Mouse (Mus musculus) liver, adult 2 months (tissue): Measurements from ENCODE around the gene Dlat. TPM values are rescaled to one million over a fixed set of nuclear protein-coding genes. Genes with fewer than 3 reads are reported as not detected.

Experiments used
- DNase-seq: peaks from one replicate; pipeline ENCODE4 v3.0.0-alpha.2; 2011; ENCODE audit warnings: low read depth, low spot score; ENCODE audit errors: extremely low read depth
- H3K27ac ChIP-seq: fragments of 200-500 bp; replicated peaks from 2 replicates; pipeline ENCODE4 v1.5.1; 2012; ENCODE audit warnings: low read depth, mild to moderate bottlenecking, control low read depth, inconsistent platforms, low read length; ENCODE audit not compliant: insufficient read depth
- H3K27me3 ChIP-seq: fragments of 200-500 bp; 2 replicates; pipeline ENCODE4 v1.6.1; 2012; ENCODE audit warnings: mild to moderate bottlenecking, moderate library complexity, low read length, inconsistent platforms; ENCODE audit not compliant: control insufficient read depth, insufficient read depth
- H3K36me3 ChIP-seq: fragments of 200-500 bp; 2 replicates; pipeline ENCODE4 v1.6.1; 2012; ENCODE audit warnings: low read length, inconsistent platforms; ENCODE audit not compliant: control insufficient read depth, insufficient read depth
- H3K4me1 ChIP-seq: fragments of 200-500 bp; 2 replicates; pipeline ENCODE4 v1.6.1; 2011; ENCODE audit warnings: low read length; ENCODE audit not compliant: control insufficient read depth, insufficient read depth
- H3K4me3 ChIP-seq: fragments of 200-500 bp; 2 replicates; pipeline ENCODE4 v1.5.1; 2011; ENCODE audit warnings: low read depth, mild to moderate bottlenecking, control low read depth, low read length, moderate library complexity; ENCODE audit not compliant: insufficient read depth
- H3K79me2 ChIP-seq: fragments of 200-500 bp; 2 replicates; pipeline ENCODE4 v1.6.1; 2012; ENCODE audit warnings: inconsistent platforms, mild to moderate bottlenecking, low read length, moderate library complexity; ENCODE audit not compliant: control insufficient read depth, insufficient read depth
- H3K9ac ChIP-seq: fragments of 200-500 bp; 2 replicates; pipeline ENCODE4 v1.6.1; 2012; ENCODE audit warnings: low read depth, mild to moderate bottlenecking, control low read depth, inconsistent platforms, low read length
- CTCF ChIP-seq: fragments of 200-500 bp; IDR thresholded peaks from 2 replicates; pipeline ENCODE4 v1.5.1; 2011; ENCODE audit warnings: low read depth, low read length, control low read depth
- POLR2A ChIP-seq: fragments of 200-500 bp; IDR thresholded peaks from 2 replicates; pipeline ENCODE4 v1.6.1; 2011; ENCODE audit warnings: low read length, control low read depth; ENCODE audit not compliant: insufficient read depth; ENCODE audit errors: extremely low read depth
- WGBS: fragments of 180-500 bp; shearing (Covaris S2); methylation state at CpG from one replicate; pipeline ENCODE4 v1.1.7; 2018; 5-methylcytosine and 5-hydroxymethylcytosine counted together
- polyA plus RNA-seq: library from polyadenylated mRNA; depleted of rRNA; stranded (reverse); fragments of >200 nt; gene quantifications from 2 replicates; pipeline ENCODE4 v1.2.3, GENCODE M21; 2012
- total RNA-seq: library from RNA; depleted of rRNA; stranded (reverse); fragments of >200 nt; gene quantifications from 2 replicates; pipeline ENCODE4 v1.2.3, GENCODE M21; 2014

Gene Dlat
- total and polyA plus RNA-seq, 2 experiments, result 25.5 to 39.5 TPM

DNA sequence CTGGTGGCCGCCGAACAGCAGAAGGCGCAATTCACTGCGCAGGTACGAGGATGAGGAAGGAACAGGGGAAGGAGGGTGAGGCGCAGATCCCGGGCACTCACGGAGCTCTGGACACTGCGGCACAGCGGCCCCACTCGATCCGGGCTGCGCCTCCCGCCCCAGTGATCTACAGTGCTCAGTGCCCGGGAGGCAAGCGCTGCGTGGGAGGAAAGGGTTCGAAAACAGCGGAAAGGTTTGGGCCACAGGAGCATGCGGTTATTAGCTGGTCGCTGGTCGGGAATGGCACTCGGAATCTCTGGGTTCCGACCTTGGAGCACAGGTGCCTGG is 55.6 kb downstream of the Dlat start:
- H3K4me1 ChIP-seq, result peaks cover 6% of the 10 kb centered on the region
- H3K36me3 ChIP-seq, result peaks cover 24% of the 10 kb centered on the region
- TF ChIP-seq CTCF, result no peak
- TF ChIP-seq POLR2A, result no peak
- H3K4me3 ChIP-seq, result peak overlapping the region; percentile 78
- no peak for DNase-seq
- H3K9ac ChIP-seq, result peak overlapping the region; percentile 92
- H3K27me3 ChIP-seq, result no peaks in the 10 kb centered on the region
- peaks cover 8% of the 10 kb centered on the region; the same call in 1 of the 2 replicates for H3K79me2 ChIP-seq
- peak overlapping the region; percentile 68 for H3K27ac ChIP-seq
- WGBS, result under 1% methylated on average over 24 of the region's 24 CpGs

GRCm38 (mm10) chr9:50603189-50603997 is 56.2 kb downstream of the Dlat start, which contains the start of the genes Sdhd and Timm8b:
TSS of gene Sdhd (minus strand) at chr9:50603812.
TSS of gene Timm8b (plus strand) at chr9:50603910.
- TF ChIP-seq CTCF (no peak), POLR2A (peak; percentile 87)
- Histone ChIP-seq H3K4me1 (peaks cover 6% of the 10 kb centered on the region), H3K79me2 (peaks cover 8% of the 10 kb centered on the region; the same call in 1 of the 2 replicates), H3K27ac (peak within 1 kb of the TSS; percentile 81), H3K9ac (peak within 1 kb of the TSS; percentile 92), H3K36me3 (peaks cover 24% of the 10 kb centered on the region), H3K4me3 (peak within 1 kb of the TSS; percentile 78), H3K27me3 (no peaks in the 10 kb centered on the region)
- under 1% methylated on average over 48 of the region's 48 CpGs for WGBS
- peak; percentile 93 for DNase-seq

DNA sequence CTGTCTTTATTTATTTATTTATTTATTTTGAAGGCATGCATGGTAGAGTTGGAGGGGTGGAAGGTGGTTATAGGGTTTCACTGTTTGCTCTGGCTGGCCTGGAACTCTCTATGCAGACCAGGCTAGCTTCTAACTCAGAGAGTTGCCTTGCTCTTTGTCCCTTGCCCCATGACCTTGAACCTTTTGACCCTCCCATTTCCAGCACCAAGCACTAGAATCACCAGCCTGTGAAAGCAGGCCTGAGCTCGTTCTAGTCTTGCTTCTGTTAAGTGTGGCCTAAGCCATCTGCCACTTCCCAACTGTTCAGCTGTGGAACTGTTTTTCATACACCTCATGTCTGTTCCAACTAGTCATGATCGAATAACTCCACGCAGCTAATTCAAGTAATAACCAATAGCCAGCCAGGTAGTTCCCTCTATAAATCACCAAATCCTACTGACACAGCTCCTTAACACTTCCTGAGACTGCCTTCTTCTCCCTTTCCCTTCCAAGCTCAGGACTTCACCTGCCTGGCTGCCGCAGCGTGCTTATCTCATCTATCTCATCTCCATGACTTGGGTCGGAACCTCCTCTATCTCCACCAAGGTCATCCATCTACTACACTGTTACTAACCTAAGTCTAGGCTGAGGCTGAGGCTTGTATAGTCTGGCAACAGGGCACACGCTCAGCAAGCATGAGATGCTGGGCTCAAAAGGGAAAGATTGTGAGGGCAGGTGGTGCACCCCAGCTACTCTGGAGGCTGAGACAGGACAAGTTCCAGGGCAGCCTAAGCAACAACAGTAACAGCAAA is 57.3 kb downstream of the Dlat start:
- peak overlapping the region; percentile 78 for H3K4me3 ChIP-seq
- H3K79me2 ChIP-seq, result peaks cover 8% of the 10 kb centered on the region; the same call in 1 of the 2 replicates
- TF ChIP-seq CTCF, result no peak
- TF ChIP-seq POLR2A, result no peak
- peak; percentile 82 for DNase-seq
- H3K27ac ChIP-seq, result peak overlapping the region; percentile 81
- peaks cover 6% of the 10 kb centered on the region for H3K4me1 ChIP-seq
- WGBS, result 27% methylated on average over 7 of the region's 7 CpGs
- H3K36me3 ChIP-seq, result peaks cover 31% of the 10 kb centered on the region
- H3K27me3 ChIP-seq, result no peaks in the 10 kb centered on the region
- peak overlapping the region; percentile 63 for H3K9ac ChIP-seq

DNA sequence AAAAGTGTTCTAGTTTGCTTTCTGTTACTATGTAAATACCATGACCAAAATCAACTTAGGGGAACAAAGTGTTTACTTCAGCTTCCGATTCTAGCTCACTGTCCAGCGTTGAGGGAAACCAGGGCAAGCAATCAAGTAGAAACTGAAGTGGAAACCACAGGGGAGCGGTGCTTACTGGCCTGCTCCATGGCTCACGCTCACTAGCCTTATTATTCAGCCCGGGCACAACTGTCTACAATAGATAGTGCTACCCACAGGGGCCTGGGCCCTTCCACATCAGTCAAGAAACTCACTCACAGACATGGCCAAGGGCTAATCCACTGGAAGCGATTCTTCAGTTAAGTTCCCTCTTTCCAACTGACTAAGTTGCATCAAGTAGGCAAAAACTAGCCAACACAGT is 58.0 kb downstream of the Dlat start:
- Histone ChIP-seq H3K79me2 (peaks cover 8% of the 10 kb centered on the region; the same call in 1 of the 2 replicates), H3K27me3 (no peaks in the 10 kb centered on the region), H3K27ac (peak overlapping the region; percentile 77), H3K4me1 (peaks cover 6% of the 10 kb centered on the region), H3K36me3 (peaks cover 36% of the 10 kb centered on the region), H3K4me3 (peak overlapping the region; percentile 15), H3K9ac (peak overlapping the region; percentile 32)
- 16% methylated on average over 6 of the region's 6 CpGs for WGBS
- DNase-seq, result peak; percentile 59
- TF ChIP-seq POLR2A, result no peak
- TF ChIP-seq CTCF, result no peak

- Histone ChIP-seq H3K79me2 (peaks cover 5% of the 10 kb centered on the region; the same call in 1 of the 2 replicates), H3K4me1 (peaks cover 14% of the 10 kb centered on the region; the same call in 1 of the 2 replicates), H3K4me3 (no peak overlapping the region), H3K9ac (no peak overlapping the region), H3K27ac (no peak overlapping the region), H3K36me3 (peaks cover 41% of the 10 kb centered on the region), H3K27me3 (no peaks in the 10 kb centered on the region)
- DNase-seq, result no peak
- no peak for TF ChIP-seq POLR2A
- no peak for TF ChIP-seq CTCF
- 43% methylated on average over 8 of the region's 8 CpGs for WGBS
Measured at GRCm38 (mm10) chr9:50596973-50597372, 62.6 kb downstream of the Dlat start.
